Mouse (Mus musculus) heart, postnatal 0 days (tissue): Measurements from ENCODE around the gene Sass6. TPM values are rescaled to one million over a fixed set of nuclear protein-coding genes. Genes with fewer than 3 reads are reported as not detected.

ENCODE experiments used
- ATAC-seq: fragments of 200-750 bp; cut with Nextera tagmentation; 2 replicates; pipeline ENCODE4 v1.8.0; 2017; ENCODE audit warnings: low read depth, moderate number of reproducible peaks, moderate library complexity; ENCODE audit not compliant: insufficient read depth
- DNase-seq: peaks from one replicate; pipeline ENCODE4 v3.0.0-alpha.2; 2016; ENCODE audit warnings: low spot score
- H3K27ac ChIP-seq: fragments of 300-500 bp; sonication (generic); 2 replicates; pipeline ENCODE4 v1.5.1; 2014; ENCODE audit warnings: low read depth, mild to moderate bottlenecking
- H3K27me3 ChIP-seq: fragments of 300-500 bp; sonication (generic); 2 replicates; pipeline ENCODE4 v1.6.1; 2014; ENCODE audit warnings: low read length, mixed read lengths; ENCODE audit not compliant: control insufficient read depth, insufficient read depth
- H3K36me3 ChIP-seq: fragments of 300-500 bp; sonication (generic); replicated peaks from 2 replicates; pipeline ENCODE4 v1.6.1; 2014; ENCODE audit warnings: low read length, mixed read lengths; ENCODE audit not compliant: control insufficient read depth, insufficient read depth
- H3K4me1 ChIP-seq: fragments of 300-500 bp; sonication (generic); 2 replicates; pipeline ENCODE4 v1.6.1; 2014; ENCODE audit warnings: antibody characterized with exemption; ENCODE audit not compliant: control insufficient read depth, insufficient read depth
- H3K4me2 ChIP-seq: fragments of 300-500 bp; sonication (generic); 2 replicates; pipeline ENCODE4 v1.6.1; 2014; ENCODE audit warnings: low read depth, mild to moderate bottlenecking, low read length, moderate library complexity
- H3K4me3 ChIP-seq: fragments of 300-500 bp; sonication (generic); 2 replicates; pipeline ENCODE4 v1.5.1; 2014; ENCODE audit warnings: low read depth, low read length
- H3K9ac ChIP-seq: fragments of 300-500 bp; sonication (generic); replicated peaks from 2 replicates; pipeline ENCODE4 v1.6.1; 2014; ENCODE audit warnings: low read depth, low read length, mixed read lengths
- H3K9me3 ChIP-seq: fragments of 300-500 bp; sonication (generic); replicated peaks from 2 replicates; pipeline ENCODE4 v1.6.1; 2016; ENCODE audit warnings: low read length; ENCODE audit not compliant: control insufficient read depth
- CTCF ChIP-seq: IDR thresholded peaks from 2 replicates; pipeline ENCODE4 v1.5.1; 2016; ENCODE audit warnings: antibody characterized with exemption, control low read depth, low read depth
- EP300 ChIP-seq: IDR thresholded peaks from 2 replicates; pipeline ENCODE4 v1.6.1; 2016; ENCODE audit warnings: antibody characterized with exemption, low read depth
- WGBS: fragments of 180-500 bp; shearing (Covaris S2); extraction: QIAGEN DNeasy Blood & Tissue Kit; methylation state at CpG from one replicate; pipeline ENCODE4 v1.1.7; 2014; 5-methylcytosine and 5-hydroxymethylcytosine counted together
- polyA plus RNA-seq: library from polyadenylated mRNA; unstranded; fragments of >200 nt; fragmentation: Nextera tagmentation; extraction: Ambion mirVana; gene quantifications from 2 replicates; pipeline ENCODE4 v1.2.1, GENCODE M21; 2015
- total RNA-seq: library from RNA; depleted of rRNA; stranded (reverse); fragments of >200 nt; gene quantifications from 2 replicates; pipeline ENCODE4 v1.2.3, GENCODE M21; 2014; ENCODE audit warnings: low replicate concordance

Gene Sass6
- total and polyA plus RNA-seq, 2 experiments from 2014 or later = 1.6 to 4.8 TPM

DNA sequence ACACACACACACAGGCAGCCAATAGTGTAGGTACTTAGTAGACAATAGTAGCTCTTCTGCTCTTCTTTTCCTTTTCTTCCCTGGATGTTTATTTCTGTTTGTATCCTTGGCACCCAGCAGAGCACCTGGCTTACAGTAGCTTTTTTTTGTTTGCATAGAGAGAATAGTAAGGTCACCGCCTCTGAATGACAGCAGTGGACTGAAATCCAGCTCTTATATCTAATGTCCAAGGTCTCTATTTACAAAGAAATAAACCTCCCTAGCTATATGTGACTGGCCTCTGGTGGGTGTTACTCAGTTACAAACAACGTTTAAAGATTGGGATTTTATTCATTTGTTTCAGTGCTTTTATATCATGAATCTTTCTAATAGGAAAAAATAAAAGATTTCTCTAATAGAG is 4.9 kb downstream of the Sass6 start:
- TF ChIP-seq EP300 (no peak), CTCF (no peak)
- WGBS = 83% methylated on average over 2 of the region's 2 CpGs

DNA sequence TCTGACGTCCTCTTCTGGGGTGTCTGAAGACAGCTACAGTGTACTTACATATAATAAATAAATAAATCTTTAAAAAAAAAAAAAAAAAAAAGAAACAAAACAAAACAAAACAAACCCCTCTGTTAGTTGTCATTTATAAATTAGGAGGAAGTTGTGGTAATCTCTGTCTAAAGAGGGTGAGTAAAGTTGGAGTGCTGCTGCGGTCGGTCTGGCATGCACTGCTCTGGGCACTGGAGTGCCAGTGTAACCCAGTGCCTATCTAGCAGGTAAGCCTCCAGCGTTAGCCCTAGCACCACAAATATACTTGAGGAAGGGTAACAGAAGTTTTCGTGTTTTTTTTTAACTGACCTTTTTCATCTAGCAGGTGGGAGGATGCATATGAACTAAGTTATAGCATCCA is 6.2 kb downstream of the Sass6 start:
- WGBS = 80% methylated on average over 5 of the region's 5 CpGs
- no peak for ATAC-seq

More for the DNA sequence above, 4.9 kb downstream of the Sass6 start:
- H3K9me3 ChIP-seq = no peaks in the 10 kb centered on the region
- no peak for ATAC-seq
- peaks cover 7% of the 10 kb centered on the region for H3K4me1 ChIP-seq
- DNase-seq = no peak
- H3K4me3 ChIP-seq = no peak overlapping the region
- H3K4me2 ChIP-seq = no peak overlapping the region
- no peaks in the 10 kb centered on the region for H3K36me3 ChIP-seq
- H3K27ac ChIP-seq = no peak overlapping the region
- no peak overlapping the region for H3K9ac ChIP-seq
- H3K27me3 ChIP-seq = no peaks in the 10 kb centered on the region

GRCm38 (mm10) chr3:116601781-116602180 is 7.0 kb downstream of the Sass6 start:
- 93% methylated on average over 5 of the region's 5 CpGs for whole genome bisulfite sequencing
- peaks cover 10% of the 10 kb centered on the region; the same call in 1 of the 2 replicates for H3K36me3 ChIP-seq
- ATAC-seq = no peak

More for the DNA sequence above, 6.2 kb downstream of the Sass6 start:
- peaks cover under 1% of the 10 kb centered on the region for H3K4me1 ChIP-seq
- no peak overlapping the region for H3K4me2 ChIP-seq
- TF ChIP-seq CTCF = no peak
- TF ChIP-seq EP300 = no peak
- DNase-seq = no peak
- no peaks in the 10 kb centered on the region for H3K27me3 ChIP-seq
- no peak overlapping the region for H3K9ac ChIP-seq
- H3K4me3 ChIP-seq = no peak overlapping the region
- H3K36me3 ChIP-seq = peaks cover 5% of the 10 kb centered on the region; the same call in 1 of the 2 replicates
- H3K9me3 ChIP-seq = no peaks in the 10 kb centered on the region
- H3K27ac ChIP-seq = no peak overlapping the region

GRCm38 (mm10) chr3:116604570-116604969 is 9.8 kb downstream of the Sass6 start:
- DNase-seq = no peak

More at GRCm38 (mm10) chr3:116601781-116602180, 7.0 kb downstream of the Sass6 start:
- TF ChIP-seq CTCF (no peak), EP300 (no peak)
- H3K4me3 ChIP-seq = no peak overlapping the region
- no peaks in the 10 kb centered on the region for H3K4me1 ChIP-seq
- no peak for DNase-seq
- no peak overlapping the region for H3K4me2 ChIP-seq
- H3K9me3 ChIP-seq = no peaks in the 10 kb centered on the region
- no peak overlapping the region for H3K9ac ChIP-seq
- no peaks in the 10 kb centered on the region for H3K27me3 ChIP-seq
- H3K27ac ChIP-seq = no peak overlapping the region

DNA sequence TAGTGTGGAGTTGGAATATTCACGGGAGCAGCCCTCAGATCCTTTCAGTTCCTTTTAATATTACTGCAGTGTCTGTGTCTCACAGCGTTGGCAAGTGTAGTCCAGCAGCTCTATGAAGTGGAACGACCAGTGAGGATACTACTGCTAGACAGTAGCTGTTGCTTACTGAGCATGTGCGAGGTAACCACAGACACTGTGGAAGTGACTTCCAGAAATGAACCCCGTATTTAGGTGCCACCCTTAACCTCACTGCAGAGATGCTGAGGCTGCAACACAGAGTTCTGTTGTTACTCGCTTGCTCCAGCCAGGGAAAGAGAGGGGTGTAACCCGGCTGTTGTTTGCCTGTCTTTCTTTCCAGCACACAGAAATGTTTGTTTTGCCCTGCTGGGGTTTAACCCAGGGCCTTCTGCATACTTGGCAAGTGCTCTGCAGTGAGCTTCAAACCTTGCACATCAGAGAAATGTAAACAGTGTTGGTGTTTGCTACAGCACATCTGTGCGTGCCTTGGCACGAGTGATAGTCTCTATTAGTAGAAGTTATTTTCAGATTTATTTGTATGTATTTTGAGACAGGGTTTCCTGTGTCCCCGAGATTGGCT is 19.6 kb downstream of the Sass6 start, which contains the start of gene Trmt13:
Trmt13 (minus strand) TSS at position 293 of the 598 bp plus-strand sequence.
- no peak for TF ChIP-seq EP300
- TF ChIP-seq CTCF = no peak
- Histone ChIP-seq H3K9ac (no peak within 1 kb of the TSS), H3K4me1 (no peaks in the 10 kb centered on the region), H3K4me3 (no peak within 1 kb of the TSS), H3K27me3 (no peaks in the 10 kb centered on the region), H3K36me3 (peaks cover 57% of the 10 kb centered on the region), H3K4me2 (no peak within 1 kb of the TSS), H3K27ac (no peak within 1 kb of the TSS), H3K9me3 (no peaks in the 10 kb centered on the region)
- DNase-seq = no peak
- no peak for ATAC-seq
- WGBS = 82% methylated on average over 10 of the region's 10 CpGs

More at GRCm38 (mm10) chr3:116604570-116604969, 9.8 kb downstream of the Sass6 start:
- H3K36me3 ChIP-seq = peaks cover 26% of the 10 kb centered on the region; the same call in 1 of the 2 replicates
- H3K27ac ChIP-seq = no peak overlapping the region
- no peaks in the 10 kb centered on the region for H3K4me1 ChIP-seq
- TF ChIP-seq CTCF (no peak), EP300 (no peak)
- WGBS = 75% methylated on average over 9 of the region's 9 CpGs
- H3K9ac ChIP-seq = no peak overlapping the region
- no peak overlapping the region for H3K4me3 ChIP-seq
- H3K9me3 ChIP-seq = no peaks in the 10 kb centered on the region
- ATAC-seq = no peak
- H3K4me2 ChIP-seq = no peak overlapping the region
- H3K27me3 ChIP-seq = no peaks in the 10 kb centered on the region
